Mouse (Mus musculus) bone marrow, adult 2 months (tissue): ENCODE measurements around the gene Bicdl2. TPM values are rescaled to one million over a fixed set of nuclear protein-coding genes. Genes with fewer than 3 reads are reported as not detected.
A peak's percentile ranks its signal among the peaks of the same experiment; 100 is the strongest.

ENCODE experiments used
- H3K27ac ChIP-seq: fragments of 200-500 bp; 2 replicates; pipeline ENCODE4 v1.5.1; 2012; ENCODE audit warnings: low read depth, mild to moderate bottlenecking, control low read depth, inconsistent platforms, low read length; ENCODE audit not compliant: control insufficient read depth, poor library complexity, insufficient read depth
- H3K4me1 ChIP-seq: fragments of 200-500 bp; 2 replicates; pipeline ENCODE4 v1.6.1; 2011; ENCODE audit warnings: low read length; ENCODE audit not compliant: control insufficient read depth, insufficient read depth
- H3K4me3 ChIP-seq: fragments of 200-500 bp; replicated peaks from 2 replicates; pipeline ENCODE3; 2011; ENCODE audit warnings: mild to moderate bottlenecking, low read depth, low read length, control low read depth; ENCODE audit not compliant: control insufficient read depth
- CTCF ChIP-seq: fragments of 200-500 bp; IDR thresholded peaks from 2 replicates; pipeline ENCODE4 v1.5.1; 2011; ENCODE audit warnings: low read length, control low read depth; ENCODE audit not compliant: control insufficient read depth, insufficient read depth
- POLR2A ChIP-seq: fragments of 200-500 bp; IDR thresholded peaks from 2 replicates; pipeline ENCODE4 v1.6.1; 2011; ENCODE audit warnings: low read depth, mild to moderate bottlenecking, control low read depth, low read length, borderline replicate concordance; ENCODE audit not compliant: control insufficient read depth
- WGBS: fragments of 180-500 bp; shearing (Covaris S2); methylation state at CpG from one replicate; pipeline ENCODE4 v1.1.7; 2018; 5-methylcytosine and 5-hydroxymethylcytosine counted together
- polyA plus RNA-seq: library from polyadenylated mRNA; stranded (reverse); fragments of >200 nt; gene quantifications from 2 replicates; pipeline ENCODE4 v1.2.4, GENCODE M21; 2011; ENCODE audit warnings: low replicate concordance; ENCODE audit not compliant: missing spikeins, insufficient read depth, insufficient read length

Bicdl2 gene
- polyA plus RNA-seq, 1 experiment: 2.2 TPM

DNA sequence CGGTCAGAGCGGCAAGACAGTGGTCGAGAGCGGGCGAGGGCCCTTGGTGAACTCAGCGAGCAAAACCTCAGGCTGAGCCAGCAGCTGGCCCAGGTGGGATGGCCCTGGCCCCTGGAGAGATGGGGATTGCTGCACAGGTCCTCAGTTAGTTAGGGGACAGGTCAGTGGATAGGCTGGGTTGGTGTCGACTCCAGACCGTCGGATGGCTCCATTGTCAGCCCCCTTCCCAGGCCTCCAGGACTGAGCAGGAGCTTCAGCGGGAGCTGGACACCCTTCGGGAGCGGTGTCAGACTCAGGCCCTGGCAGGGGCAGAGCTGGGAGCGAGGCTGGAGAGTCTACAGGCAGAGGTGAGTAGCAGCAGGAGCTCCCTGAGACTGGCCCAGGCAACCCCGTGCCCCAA lies 5.2 kb downstream of the Bicdl2 start:
- no peak overlapping the region for H3K27ac ChIP-seq
- H3K4me1 ChIP-seq: no peaks in the 10 kb centered on the region; the same call in 1 of the 2 replicates
- no peak overlapping the region for H3K4me3 ChIP-seq
- TF ChIP-seq CTCF (no peak), POLR2A (no peak)
- 88% methylated on average over 14 of the region's 14 CpGs for WGBS

DNA sequence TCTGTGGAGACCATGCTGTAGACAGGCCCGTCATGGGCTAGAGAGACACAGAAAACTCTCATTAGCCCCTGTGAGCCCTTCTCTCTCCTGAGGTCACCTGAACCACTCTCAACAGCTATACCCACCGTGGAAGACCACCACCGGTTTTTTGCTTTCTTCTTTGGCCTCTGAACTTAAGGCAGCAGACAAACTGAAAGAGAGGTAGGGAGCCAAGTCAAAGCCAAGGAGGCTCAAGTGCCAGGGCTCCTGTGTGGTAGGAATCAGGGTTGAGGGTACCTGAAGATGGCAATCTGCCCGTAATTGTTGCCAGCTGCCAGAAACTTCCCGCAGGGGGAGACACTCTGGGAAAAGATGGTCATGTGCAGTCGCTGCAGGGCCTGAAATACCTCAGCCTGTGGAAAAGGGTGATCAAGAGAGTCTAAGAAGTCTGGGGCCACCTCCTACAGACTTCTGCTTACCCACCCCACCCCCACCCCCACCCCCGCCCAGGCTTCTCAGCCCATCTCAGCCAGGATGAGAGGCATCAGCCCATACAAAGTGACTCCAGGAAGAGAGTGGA lies 10.3 kb downstream of the Bicdl2 start:
- TF ChIP-seq POLR2A (no peak), CTCF (no peak)
- Histone ChIP-seq H3K4me1 (0 out of 2 replicates have a peak, but pooled peaks cover 1% of the 10 kb centered on the region), H3K27ac (no peak overlapping the region), H3K4me3 (no peak overlapping the region)
- 88% methylated on average over 7 of the region's 7 CpGs for WGBS

DNA sequence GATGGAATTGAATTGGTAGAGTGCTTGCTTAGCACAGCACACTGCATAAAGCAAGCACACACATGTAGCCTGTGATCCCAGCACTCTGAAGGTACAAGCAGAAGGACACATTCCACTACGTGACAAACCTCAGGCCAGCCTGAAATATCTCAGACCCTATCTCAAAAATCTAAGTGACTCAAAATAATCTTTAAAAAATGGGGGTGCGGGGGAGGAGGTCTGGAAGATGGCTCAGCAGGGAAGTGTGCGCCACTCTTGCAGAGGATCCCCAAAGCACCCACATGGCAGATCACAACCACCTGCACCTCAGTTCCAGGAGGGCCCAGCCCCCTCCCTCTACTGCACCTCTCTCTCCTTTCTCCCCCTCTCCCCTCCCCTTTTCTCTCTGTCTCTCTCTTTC lies 11.2 kb downstream of the Bicdl2 start:
- 0 out of 2 replicates have a peak, but pooled peaks cover 1% of the 10 kb centered on the region for H3K4me1 ChIP-seq
- H3K27ac ChIP-seq: no peak overlapping the region
- WGBS: 88% methylated on average over 3 of the region's 3 CpGs
- TF ChIP-seq CTCF (no peak), POLR2A (no peak)
- H3K4me3 ChIP-seq: no peak overlapping the region

GRCm38 (mm10) chr17:23672761-23673160 lies 12.5 kb downstream of the Bicdl2 start:
- 0 out of 2 replicates have a peak, but pooled peaks cover 1% of the 10 kb centered on the region for H3K4me1 ChIP-seq
- no peak for TF ChIP-seq CTCF
- no peak for TF ChIP-seq POLR2A
- no peak overlapping the region for H3K27ac ChIP-seq
- 62% methylated on average over 3 of the region's 3 CpGs for WGBS
- H3K4me3 ChIP-seq: no peak overlapping the region

- Histone ChIP-seq H3K27ac (peak within 1 kb of the TSS; percentile 79), H3K4me1 (0 out of 2 replicates have a peak, but pooled peaks cover 1% of the 10 kb centered on the region), H3K4me3 (peak within 1 kb of the TSS; percentile 78)
- under 1% methylated on average over 45 of the region's 45 CpGs for WGBS
- no peak for TF ChIP-seq CTCF
- peak; percentile 50; the same call in 1 of the 2 replicates for TF ChIP-seq POLR2A
These were observed 13.2 kb downstream of the Bicdl2 start, which contains the start of the genes Hcfc1r1 and Thoc6 for GRCm38 (mm10) chr17:23673424-23674073. Hcfc1r1 (plus strand) TSS chr17:23673596. Thoc6 (minus strand) TSS chr17:23673882.

- H3K4me1 ChIP-seq: 0 out of 2 replicates have a peak, but pooled peaks cover 1% of the 10 kb centered on the region
- peak overlapping the region; percentile 12; the same call in 1 of the 2 replicates for H3K27ac ChIP-seq
- WGBS: 58% methylated on average over 9 of the region's 9 CpGs
- peak overlapping the region; percentile 78 for H3K4me3 ChIP-seq
- TF ChIP-seq POLR2A (no peak), CTCF (no peak)
These were observed 14.1 kb downstream of the Bicdl2 start for GRCm38 (mm10) chr17:23674271-23674952.

- H3K4me1 ChIP-seq: 0 out of 2 replicates have a peak, but pooled peaks cover 1% of the 10 kb centered on the region
- no peak overlapping the region for H3K4me3 ChIP-seq
- WGBS: 71% methylated on average over 5 of the region's 5 CpGs
- no peak overlapping the region for H3K27ac ChIP-seq
- TF ChIP-seq CTCF: no peak
- TF ChIP-seq POLR2A: no peak
These were observed 14.8 kb downstream of the Bicdl2 start for GRCm38 (mm10) chr17:23675127-23675526.
